Mouse (Mus musculus) kidney, embryonic 15.5 days (tissue): ENCODE data around the gene Rad51b. TPM values are rescaled to one million over a fixed set of nuclear protein-coding genes. Genes with fewer than 3 reads are reported as not detected.

Source experiments
- ATAC-seq: fragments of 200-750 bp; cut with Nextera tagmentation; replicated peaks from 2 replicates; pipeline ENCODE4 v1.8.0; 2017; ENCODE audit warnings: moderate TSS enrichment; ENCODE audit not compliant: low FRiP score
- H3K27ac ChIP-seq: fragments of 300-500 bp; sonication (generic); 2 replicates; pipeline ENCODE4 v1.5.1; 2015; ENCODE audit warnings: mild to moderate bottlenecking, inconsistent platforms
- H3K27me3 ChIP-seq: fragments of 300-500 bp; sonication (generic); 2 replicates; pipeline ENCODE4 v1.6.1; 2015; ENCODE audit warnings: inconsistent platforms
- H3K36me3 ChIP-seq: fragments of 300-500 bp; sonication (generic); 2 replicates; pipeline ENCODE4 v1.6.1; 2015; ENCODE audit warnings: inconsistent platforms
- H3K4me1 ChIP-seq: fragments of 300-500 bp; sonication (generic); 2 replicates; pipeline ENCODE4 v1.6.1; 2015; ENCODE audit warnings: inconsistent platforms
- H3K4me2 ChIP-seq: fragments of 300-500 bp; sonication (generic); 2 replicates; pipeline ENCODE4 v1.6.1; 2015; ENCODE audit warnings: moderate library complexity, mild to moderate bottlenecking, inconsistent platforms
- H3K4me3 ChIP-seq: fragments of 300-500 bp; sonication (generic); replicated peaks from 2 replicates; pipeline ENCODE4 v1.5.1; 2015; ENCODE audit warnings: mild to moderate bottlenecking, inconsistent platforms
- H3K9ac ChIP-seq: fragments of 300-500 bp; sonication (generic); 2 replicates; pipeline ENCODE4 v1.6.1; 2015; ENCODE audit warnings: mild to moderate bottlenecking, inconsistent platforms
- H3K9me3 ChIP-seq: fragments of 300-500 bp; sonication (generic); replicated peaks from 2 replicates; pipeline ENCODE4 v1.6.1; 2016; ENCODE audit warnings: inconsistent platforms
- WGBS: fragments of 180-500 bp; shearing (Covaris S2); methylation state at CpG from one replicate; pipeline ENCODE4 v1.1.7; 2015; ENCODE audit warnings: mixed read lengths; 5-methylcytosine and 5-hydroxymethylcytosine counted together
- polyA plus RNA-seq: library from polyadenylated mRNA; unstranded; fragments of >200 nt; fragmentation: Nextera tagmentation; extraction: Ambion mirVana; gene quantifications from 2 replicates; pipeline ENCODE4 v1.2.1, GENCODE M21; 2015

Rad51b gene
- polyA plus RNA-seq, 1 experiment from 2014 or later = 8.2 TPM

DNA sequence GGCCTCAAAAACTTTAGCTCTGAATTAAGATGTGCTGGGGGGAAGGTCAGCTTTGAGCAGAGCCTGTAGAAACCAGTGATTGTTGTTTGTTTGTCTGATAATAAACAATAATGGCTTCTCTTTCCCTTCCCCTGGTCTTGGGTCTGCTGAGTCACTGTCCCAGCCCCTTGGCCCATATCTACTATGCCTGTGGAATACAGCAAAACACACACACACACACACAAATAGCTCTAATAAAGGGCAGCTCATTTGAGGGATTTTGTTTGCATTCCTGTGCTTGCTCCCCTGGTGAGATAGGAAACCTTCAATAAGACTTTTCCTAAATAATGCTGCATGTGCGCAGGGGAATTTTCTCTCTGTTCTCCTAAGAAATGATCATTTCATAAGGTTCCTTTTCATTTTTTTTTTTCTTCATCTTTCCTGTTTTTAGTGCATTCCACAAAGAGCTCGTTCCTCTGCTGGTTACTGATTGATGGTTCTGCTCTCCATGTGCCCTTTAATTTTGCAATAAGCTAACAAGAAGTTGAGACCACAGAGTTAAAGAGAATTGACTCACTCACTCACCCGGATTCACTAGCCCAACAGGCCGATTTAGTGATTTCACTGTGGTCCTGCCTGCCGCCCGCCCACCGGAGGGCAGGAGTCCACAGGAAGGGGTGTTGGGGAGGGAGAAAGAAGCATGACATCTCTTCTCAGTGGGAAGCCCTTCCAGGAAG is 344.6 kb downstream of the Rad51b start:
- H3K27ac ChIP-seq = peak overlapping the region; percentile 77
- peaks cover 10% of the 10 kb centered on the region for H3K4me1 ChIP-seq
- ATAC-seq = no peak
- WGBS = 51% methylated on average over 7 of the region's 7 CpGs
- no peaks in the 10 kb centered on the region for H3K9me3 ChIP-seq
- no peaks in the 10 kb centered on the region for H3K36me3 ChIP-seq
- H3K9ac ChIP-seq = no peak overlapping the region
- H3K4me2 ChIP-seq = no peak overlapping the region
- H3K27me3 ChIP-seq = no peaks in the 10 kb centered on the region
- no peak overlapping the region for H3K4me3 ChIP-seq

DNA sequence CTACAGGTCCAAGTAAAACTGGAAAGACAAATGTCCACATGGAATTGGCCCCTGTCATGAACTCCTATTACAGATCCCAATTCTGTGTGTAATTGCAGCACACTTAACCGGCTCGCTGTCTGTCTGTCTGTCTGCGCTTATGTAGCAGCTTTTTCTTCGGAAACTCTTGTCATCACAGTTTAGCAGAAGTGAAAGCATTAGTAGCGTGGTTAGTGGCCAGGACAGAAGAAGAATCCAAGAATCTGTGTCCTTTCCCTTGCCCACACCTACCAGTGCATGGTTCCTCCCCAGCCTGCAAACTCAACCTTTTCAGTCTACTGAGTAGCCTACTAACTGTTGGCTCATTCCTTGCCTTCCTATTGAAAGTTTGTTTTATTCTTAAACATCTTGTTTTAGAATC is 345.6 kb downstream of the Rad51b start:
- 88% methylated on average over 5 of the region's 5 CpGs for WGBS
- no peak overlapping the region for H3K4me2 ChIP-seq
- H3K27me3 ChIP-seq = no peaks in the 10 kb centered on the region
- H3K9me3 ChIP-seq = no peaks in the 10 kb centered on the region
- no peak for ATAC-seq
- peaks cover 10% of the 10 kb centered on the region for H3K4me1 ChIP-seq
- H3K9ac ChIP-seq = no peak overlapping the region
- H3K36me3 ChIP-seq = no peaks in the 10 kb centered on the region
- H3K27ac ChIP-seq = no peak overlapping the region; the same call in 1 of the 2 replicates
- H3K4me3 ChIP-seq = no peak overlapping the region

DNA sequence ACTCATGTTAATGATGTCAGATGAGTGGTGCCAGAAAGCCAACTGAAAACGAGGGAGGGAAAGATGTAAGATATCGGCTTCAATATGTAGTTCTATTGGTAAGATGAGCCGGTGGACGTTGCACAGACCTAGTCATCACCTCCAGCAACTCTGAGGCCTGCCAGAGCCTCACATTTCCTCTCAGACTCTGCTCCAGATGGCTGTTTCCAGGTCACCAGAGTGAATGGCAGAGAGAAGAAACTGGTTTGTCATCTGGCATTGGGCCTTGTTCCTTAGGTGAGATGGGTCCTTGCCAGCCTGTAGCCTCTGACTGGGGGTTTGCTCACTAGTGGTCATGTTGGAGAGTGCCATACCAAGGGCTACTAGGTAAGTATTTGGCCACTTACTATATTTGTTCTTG is 348.6 kb downstream of the Rad51b start:
- no peak overlapping the region for H3K9ac ChIP-seq
- no peak for ATAC-seq
- H3K27me3 ChIP-seq = no peaks in the 10 kb centered on the region
- H3K9me3 ChIP-seq = no peaks in the 10 kb centered on the region
- peaks cover 27% of the 10 kb centered on the region for H3K4me1 ChIP-seq
- no peaks in the 10 kb centered on the region for H3K36me3 ChIP-seq
- WGBS = 81% methylated on average over 4 of the region's 4 CpGs
- H3K27ac ChIP-seq = no peak overlapping the region
- no peak overlapping the region for H3K4me2 ChIP-seq
- no peak overlapping the region for H3K4me3 ChIP-seq

DNA sequence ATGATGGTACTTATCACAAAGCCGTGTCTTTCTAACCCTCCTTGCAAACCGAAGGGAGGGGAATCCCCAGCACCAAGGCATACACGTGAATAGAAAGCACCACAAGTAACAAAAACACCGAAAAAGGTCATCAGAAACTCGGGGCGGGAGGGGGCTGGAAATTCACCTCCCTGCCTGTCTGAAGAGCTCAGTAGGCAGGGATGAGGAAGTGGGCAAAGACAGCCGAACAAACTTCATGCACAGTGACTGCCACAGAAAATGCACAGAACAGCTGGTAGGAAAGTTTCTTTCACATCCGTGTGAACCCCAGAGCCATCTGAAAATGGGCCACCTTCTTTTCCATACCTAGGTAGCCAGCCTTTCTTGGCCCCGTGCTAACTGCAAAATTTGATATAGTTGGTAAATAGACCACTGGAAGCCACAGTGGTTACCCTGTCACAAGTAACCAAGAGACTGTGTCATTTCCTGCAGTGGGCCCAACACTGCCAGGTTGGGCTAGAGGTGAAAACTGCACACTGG is 349.6 kb downstream of the Rad51b start:
- Histone ChIP-seq H3K4me2 (no peak overlapping the region), H3K4me1 (peaks cover 21% of the 10 kb centered on the region), H3K36me3 (no peaks in the 10 kb centered on the region), H3K27me3 (no peaks in the 10 kb centered on the region), H3K9me3 (no peaks in the 10 kb centered on the region), H3K27ac (no peak overlapping the region; the same call in 1 of the 2 replicates), H3K4me3 (no peak overlapping the region), H3K9ac (no peak overlapping the region)
- WGBS = 80% methylated on average over 9 of the region's 9 CpGs
- ATAC-seq = no peak

DNA sequence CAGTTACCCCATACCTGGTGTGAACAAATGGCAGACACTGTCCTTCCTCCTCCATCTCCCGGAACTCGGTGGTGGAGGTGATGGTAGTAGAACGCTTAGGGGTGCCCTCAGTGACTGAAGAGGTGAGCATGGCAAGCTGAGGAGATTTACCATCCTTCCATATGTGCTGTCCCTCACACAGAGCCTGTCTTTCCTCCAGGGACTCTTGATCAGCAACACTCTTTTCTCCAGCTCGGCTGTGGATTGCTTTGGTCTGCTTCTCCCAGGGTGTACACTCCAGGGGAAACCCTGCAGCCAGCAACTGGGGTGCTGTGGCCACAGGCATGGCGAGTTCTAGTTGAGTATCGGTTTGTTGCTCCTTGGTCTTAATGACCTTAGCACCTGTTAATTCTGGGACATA is 350.3 kb downstream of the Rad51b start:
- no peaks in the 10 kb centered on the region for H3K9me3 ChIP-seq
- H3K27me3 ChIP-seq = no peaks in the 10 kb centered on the region
- peak overlapping the region; percentile 3; the same call in 1 of the 2 replicates for H3K27ac ChIP-seq
- ATAC-seq = no peak
- H3K36me3 ChIP-seq = no peaks in the 10 kb centered on the region
- H3K4me2 ChIP-seq = no peak overlapping the region
- no peak overlapping the region for H3K9ac ChIP-seq
- no peak overlapping the region for H3K4me3 ChIP-seq
- 77% methylated on average over 6 of the region's 6 CpGs for WGBS
- H3K4me1 ChIP-seq = peaks cover 16% of the 10 kb centered on the region

DNA sequence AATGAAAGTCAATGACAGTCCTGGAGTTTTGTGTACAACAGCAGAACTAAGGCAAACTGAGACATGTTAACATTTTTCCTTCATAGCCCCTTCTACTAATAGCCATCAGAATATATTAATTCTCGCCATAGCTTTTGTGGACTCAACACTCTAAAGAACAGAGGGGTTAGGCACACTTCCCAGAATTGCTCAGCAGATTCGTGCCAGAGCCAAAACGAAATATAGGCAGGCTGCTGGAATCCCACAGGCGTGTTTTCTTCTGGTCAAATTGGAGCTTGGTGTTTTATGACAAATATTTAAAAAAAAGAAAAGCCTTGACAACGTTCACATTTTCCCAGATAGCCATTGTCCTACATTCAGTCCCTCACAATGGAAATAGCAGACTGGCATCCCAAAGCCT is 350.9 kb downstream of the Rad51b start:
- Histone ChIP-seq H3K27me3 (no peaks in the 10 kb centered on the region), H3K4me1 (peaks cover 16% of the 10 kb centered on the region), H3K27ac (peak overlapping the region; percentile 79), H3K9ac (no peak overlapping the region), H3K4me3 (no peak overlapping the region), H3K4me2 (no peak overlapping the region), H3K9me3 (no peaks in the 10 kb centered on the region), H3K36me3 (no peaks in the 10 kb centered on the region)
- WGBS = 79% methylated on average over 5 of the region's 5 CpGs
- ATAC-seq = no peak

GRCm38 (mm10) chr12:79648812-79649700 is 352.0 kb downstream of the Rad51b start:
- WGBS = 50% methylated on average over 7 of the region's 7 CpGs
- Histone ChIP-seq H3K9ac (no peak overlapping the region), H3K4me1 (peaks cover 18% of the 10 kb centered on the region), H3K36me3 (no peaks in the 10 kb centered on the region), H3K27me3 (no peaks in the 10 kb centered on the region), H3K4me2 (no peak overlapping the region), H3K9me3 (no peaks in the 10 kb centered on the region), H3K4me3 (no peak overlapping the region), H3K27ac (peak overlapping the region; percentile 79)
- ATAC-seq = peak; percentile 70

- Histone ChIP-seq H3K4me3 (no peak overlapping the region), H3K4me2 (no peak overlapping the region), H3K27me3 (no peaks in the 10 kb centered on the region), H3K9ac (no peak overlapping the region), H3K36me3 (no peaks in the 10 kb centered on the region), H3K9me3 (no peaks in the 10 kb centered on the region), H3K4me1 (peaks cover 20% of the 10 kb centered on the region), H3K27ac (0 out of 2 replicates have a peak overlapping the region, but pooled peaks have one; percentile 79)
- ATAC-seq = no peak
Measured at GRCm38 (mm10) chr12:79649796-79650195, 352.7 kb downstream of the Rad51b start.

GRCm38 (mm10) chr12:79655138-79655537 is 358.1 kb downstream of the Rad51b start:
- 92% methylated on average over 5 of the region's 5 CpGs for whole genome bisulfite sequencing
- no peak for ATAC-seq
- Histone ChIP-seq H3K4me3 (no peak overlapping the region), H3K27ac (no peak overlapping the region), H3K9me3 (no peaks in the 10 kb centered on the region), H3K27me3 (no peaks in the 10 kb centered on the region), H3K4me1 (peaks cover 21% of the 10 kb centered on the region), H3K36me3 (no peaks in the 10 kb centered on the region), H3K4me2 (no peak overlapping the region), H3K9ac (no peak overlapping the region)

DNA sequence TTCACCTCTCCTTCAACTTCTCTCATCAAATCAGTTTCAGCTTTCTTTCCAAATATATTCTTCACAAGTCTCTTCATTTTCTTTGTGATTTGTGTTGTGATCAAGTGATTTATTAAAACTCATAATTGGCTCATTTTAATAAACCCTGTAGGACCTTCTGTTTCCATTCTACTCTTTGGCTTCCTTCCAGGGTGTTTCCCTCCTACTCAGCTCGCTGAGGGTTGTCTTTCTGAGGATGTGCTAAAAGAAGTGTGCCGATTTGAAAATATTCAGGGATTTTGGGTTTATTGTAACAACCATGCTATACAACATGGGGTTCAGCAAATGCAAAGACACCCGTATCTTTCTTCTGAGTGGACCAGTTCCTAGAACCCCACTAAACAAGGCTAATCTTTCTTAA is 361.8 kb downstream of the Rad51b start:
- Histone ChIP-seq H3K4me3 (no peak overlapping the region), H3K4me2 (no peak overlapping the region), H3K9me3 (no peaks in the 10 kb centered on the region), H3K27me3 (no peaks in the 10 kb centered on the region), H3K4me1 (peaks cover 55% of the 10 kb centered on the region), H3K36me3 (no peaks in the 10 kb centered on the region), H3K9ac (no peak overlapping the region), H3K27ac (no peak overlapping the region)
- no peak for ATAC-seq
- WGBS = 71% methylated on average over 3 of the region's 3 CpGs

- peak; percentile 68 for ATAC-seq
- WGBS = 4% methylated on average over 2 of the region's 2 CpGs
- Histone ChIP-seq H3K36me3 (no peaks in the 10 kb centered on the region), H3K27ac (peak overlapping the region; percentile 91), H3K9me3 (no peaks in the 10 kb centered on the region), H3K4me2 (no peak overlapping the region), H3K27me3 (no peaks in the 10 kb centered on the region), H3K4me1 (peaks cover 62% of the 10 kb centered on the region), H3K4me3 (no peak overlapping the region), H3K9ac (no peak overlapping the region)
Measured at GRCm38 (mm10) chr12:79661270-79661669, 364.2 kb downstream of the Rad51b start.
